Mouse (Mus musculus): ENCODE results near the gene Cdc42bpg. TPM values are rescaled to one million over a fixed set of nuclear protein-coding genes. Genes with fewer than 3 reads are reported as not detected.

The Cdc42bpg gene
- polyA plus RNA-seq, 2 experiments: 2.0 to 15.2 TPM

DNA sequence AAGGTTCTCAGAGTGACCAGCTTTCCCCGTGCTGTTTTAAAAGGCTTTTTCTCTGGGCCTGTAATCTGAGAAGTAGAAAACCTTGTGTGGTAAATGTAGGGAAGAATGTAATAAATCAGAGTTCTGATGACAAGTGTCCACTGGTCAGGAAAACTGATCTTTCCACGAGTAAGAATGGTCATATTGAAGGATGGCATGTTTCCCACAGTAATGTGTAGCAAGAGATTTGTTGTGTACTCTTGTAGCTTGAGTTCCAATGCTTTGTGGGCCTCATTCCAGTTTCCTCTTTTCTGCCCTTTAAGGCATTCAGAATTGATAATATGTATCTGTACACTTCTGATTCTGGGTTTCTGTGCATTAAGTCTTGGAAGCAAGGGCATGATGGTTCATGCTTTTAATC, 58.6 kb downstream of the Cdc42bpg start:
- ATAC-seq (ENCODE audit: low FRiP score, low read depth) (no peak), DNase-seq (ENCODE audit: low spot score) (no peak)
- Histone ChIP-seq H3K27ac (replicated peaks; ENCODE audit: low read depth, low read length) (no peak overlapping the region), H3K4me3 (replicated peaks; ENCODE audit: low read length) (peak overlapping the region; percentile 100), H3K36me3 (ENCODE audit: control insufficient read depth, insufficient read depth, low read length) (peaks cover 52% of the 10 kb centered on the region), H3K4me2 (replicated peaks; ENCODE audit: low read depth, low read length, severe bottlenecking) (peak overlapping the region; percentile 94), H3K27me3 (ENCODE audit: control insufficient read depth, insufficient read depth, low read length) (no peaks in the 10 kb centered on the region), H3K4me1 (ENCODE audit: control insufficient read depth, insufficient read depth, low read length) (peaks cover 13% of the 10 kb centered on the region), H3K9me3 (ENCODE audit: control insufficient read depth, low read length) (no peaks in the 10 kb centered on the region), H3K9ac (ENCODE audit: low read depth, low read length, severe bottlenecking) (peak overlapping the region; percentile 99)
- WGBS: 0% methylated on average over 2 of the region's 2 CpGs
- TF ChIP-seq POLR2A (IDR thresholded peaks at IDR 0.05; ENCODE audit: borderline replicate concordance, extremely low read depth, insufficient read depth, insufficient read length): no peak

GRCm38 (mm10) chr19:6370175-6370574, 63.9 kb downstream of the Cdc42bpg start:
- no peak for DNase-seq (ENCODE audit: low spot score)

GRCm38 (mm10) chr19:6372433-6372832, 66.2 kb downstream of the Cdc42bpg start:
- ATAC-seq (ENCODE audit: low FRiP score, low read depth): no peak
- H3K9me3 ChIP-seq (ENCODE audit: control insufficient read depth, low read length): no peaks in the 10 kb centered on the region
- no peak overlapping the region for H3K9ac ChIP-seq (ENCODE audit: low read depth, low read length, severe bottlenecking)
- no peak for TF ChIP-seq POLR2A (IDR thresholded peaks at IDR 0.05; ENCODE audit: borderline replicate concordance, extremely low read depth, insufficient read depth, insufficient read length)
- H3K36me3 ChIP-seq (ENCODE audit: control insufficient read depth, insufficient read depth, low read length): peaks cover 98% of the 10 kb centered on the region
- no peaks in the 10 kb centered on the region for H3K4me1 ChIP-seq (ENCODE audit: control insufficient read depth, insufficient read depth, low read length)
- 93% methylated on average over 3 of the region's 3 CpGs for WGBS
- H3K4me2 ChIP-seq (replicated peaks; ENCODE audit: low read depth, low read length, severe bottlenecking): no peak overlapping the region
- H3K4me3 ChIP-seq (replicated peaks; ENCODE audit: low read length): no peak overlapping the region
- H3K27me3 ChIP-seq (ENCODE audit: control insufficient read depth, insufficient read depth, low read length): no peaks in the 10 kb centered on the region
- no peak for DNase-seq (ENCODE audit: low spot score)
- H3K27ac ChIP-seq (replicated peaks; ENCODE audit: low read depth, low read length): no peak overlapping the region

More at GRCm38 (mm10) chr19:6370175-6370574, 63.9 kb downstream of the Cdc42bpg start:
- no peaks in the 10 kb centered on the region for H3K27me3 ChIP-seq (ENCODE audit: control insufficient read depth, insufficient read depth, low read length)
- no peak for TF ChIP-seq POLR2A (IDR thresholded peaks at IDR 0.05; ENCODE audit: borderline replicate concordance, extremely low read depth, insufficient read depth, insufficient read length)
- H3K36me3 ChIP-seq (ENCODE audit: control insufficient read depth, insufficient read depth, low read length): peaks cover 97% of the 10 kb centered on the region
- H3K4me2 ChIP-seq (replicated peaks; ENCODE audit: low read depth, low read length, severe bottlenecking): no peak overlapping the region
- peaks cover 4% of the 10 kb centered on the region for H3K4me1 ChIP-seq (ENCODE audit: control insufficient read depth, insufficient read depth, low read length)
- no peaks in the 10 kb centered on the region for H3K9me3 ChIP-seq (ENCODE audit: control insufficient read depth, low read length)
- no peak for ATAC-seq (ENCODE audit: low FRiP score, low read depth)
- WGBS: 95% methylated on average over 2 of the region's 2 CpGs
- no peak overlapping the region for H3K9ac ChIP-seq (ENCODE audit: low read depth, low read length, severe bottlenecking)
- H3K27ac ChIP-seq (replicated peaks; ENCODE audit: low read depth, low read length): no peak overlapping the region
- H3K4me3 ChIP-seq (replicated peaks; ENCODE audit: low read length): no peak overlapping the region

GRCm38 (mm10) chr19:6373539-6374400, 67.5 kb downstream of the Cdc42bpg start:
- Histone ChIP-seq H3K9ac (ENCODE audit: low read depth, low read length, severe bottlenecking) (no peak overlapping the region), H3K36me3 (ENCODE audit: control insufficient read depth, insufficient read depth, low read length) (peaks cover 98% of the 10 kb centered on the region), H3K4me2 (replicated peaks; ENCODE audit: low read depth, low read length, severe bottlenecking) (no peak overlapping the region), H3K9me3 (ENCODE audit: control insufficient read depth, low read length) (no peaks in the 10 kb centered on the region), H3K27me3 (ENCODE audit: control insufficient read depth, insufficient read depth, low read length) (no peaks in the 10 kb centered on the region), H3K4me1 (ENCODE audit: control insufficient read depth, insufficient read depth, low read length) (no peaks in the 10 kb centered on the region), H3K27ac (replicated peaks; ENCODE audit: low read depth, low read length) (no peak overlapping the region), H3K4me3 (replicated peaks; ENCODE audit: low read length) (no peak overlapping the region)
- DNase-seq (ENCODE audit: low spot score): peak; percentile 70
- 71% methylated on average over 12 of the region's 12 CpGs for WGBS
- no peak for TF ChIP-seq POLR2A (IDR thresholded peaks at IDR 0.05; ENCODE audit: borderline replicate concordance, extremely low read depth, insufficient read depth, insufficient read length)
- peak; percentile 38; the same call in 1 of the 2 replicates for ATAC-seq (ENCODE audit: low FRiP score, low read depth)

GRCm38 (mm10) chr19:6374571-6374970, 68.3 kb downstream of the Cdc42bpg start:
- no peak overlapping the region for H3K27ac ChIP-seq (replicated peaks; ENCODE audit: low read depth, low read length)
- H3K9me3 ChIP-seq (ENCODE audit: control insufficient read depth, low read length): no peaks in the 10 kb centered on the region
- H3K4me3 ChIP-seq (replicated peaks; ENCODE audit: low read length): no peak overlapping the region
- H3K36me3 ChIP-seq (ENCODE audit: control insufficient read depth, insufficient read depth, low read length): peaks cover 96% of the 10 kb centered on the region
- DNase-seq (ENCODE audit: low spot score): no peak
- no peak overlapping the region for H3K4me2 ChIP-seq (replicated peaks; ENCODE audit: low read depth, low read length, severe bottlenecking)
- no peak for TF ChIP-seq POLR2A (IDR thresholded peaks at IDR 0.05; ENCODE audit: borderline replicate concordance, extremely low read depth, insufficient read depth, insufficient read length)
- no peak for ATAC-seq (ENCODE audit: low FRiP score, low read depth)
- 97% methylated on average over 3 of the region's 10 CpGs for WGBS
- no peaks in the 10 kb centered on the region for H3K4me1 ChIP-seq (ENCODE audit: control insufficient read depth, insufficient read depth, low read length)
- no peaks in the 10 kb centered on the region for H3K27me3 ChIP-seq (ENCODE audit: control insufficient read depth, insufficient read depth, low read length)
- H3K9ac ChIP-seq (ENCODE audit: low read depth, low read length, severe bottlenecking): no peak overlapping the region

MicroRNAs within 50 kb of the gene (microRNA counts, 519-probe panel; counts per million panel counts)
- microRNA mmu-miR-192: 2,006 counts per million, percentile 25 among the panel's probes with 10 or more counts

Small RNA genes lying within 50 kb of the gene (microRNA-seq; reads per million reads assigned to microRNA genes)
- gene Mir192: 80.3 reads per million, percentile 43 among the genes with 10 or more reads in this experiment
- gene Mir194-2: 71.9 reads per million, percentile 42 among the genes with 10 or more reads in this experiment
- gene Mir6989: not detected

Other genes with a start within 250 kb of the Cdc42bpg start
- 47.0 and 54.8 TPM in 2 replicates for gene Mrpl49, start 248.7 kb upstream of the Cdc42bpg start, polyA plus RNA-seq (2012; rRNA removed)
- 75.3 and 75.5 TPM in 2 replicates for gene Mrpl49, start 248.7 kb upstream of the Cdc42bpg start, polyA plus RNA-seq (2014; fragmentation: Nextera tagmentation; extraction: Ambion mirVana)
- 1,573 and 1,838 TPM in 2 replicates for gene Fau, start 248.6 kb upstream of the Cdc42bpg start, polyA plus RNA-seq (2012; rRNA removed)
- gene Fau, start 248.6 kb upstream of the Cdc42bpg start, polyA plus RNA-seq (2014; fragmentation: Nextera tagmentation; extraction: Ambion mirVana): 948 and 968 TPM in 2 replicates
- 32.0 and 41.5 TPM in 2 replicates for gene Znhit2, start 245.3 kb upstream of the Cdc42bpg start, polyA plus RNA-seq (2012; rRNA removed)
- gene Znhit2, start 245.3 kb upstream of the Cdc42bpg start, polyA plus RNA-seq (2014; fragmentation: Nextera tagmentation; extraction: Ambion mirVana): 36.5 and 37.0 TPM in 2 replicates
- 43.8 and 59.6 TPM in 2 replicates for gene Tm7sf2, start 238.1 kb upstream of the Cdc42bpg start, polyA plus RNA-seq (2012; rRNA removed)
- 15.5 and 18.8 TPM in 2 replicates for gene Tm7sf2, start 238.1 kb upstream of the Cdc42bpg start, polyA plus RNA-seq (2014; fragmentation: Nextera tagmentation; extraction: Ambion mirVana)
- gene Vps51, start 229.2 kb upstream of the Cdc42bpg start, polyA plus RNA-seq (2012; rRNA removed): 81.6 and 95.9 TPM in 2 replicates
- gene Vps51, start 229.2 kb upstream of the Cdc42bpg start, polyA plus RNA-seq (2014; fragmentation: Nextera tagmentation; extraction: Ambion mirVana): 51.9 and 60.5 TPM in 2 replicates
- gene Tmem262, start 226.4 kb upstream of the Cdc42bpg start, polyA plus RNA-seq (2012; rRNA removed): 0.20 TPM in 1 of 2 replicates, not detected in the other
- gene Tmem262, start 226.4 kb upstream of the Cdc42bpg start, polyA plus RNA-seq (2014; fragmentation: Nextera tagmentation; extraction: Ambion mirVana): not detected in 2 replicates
- gene Gm28374, start 224.2 kb upstream of the Cdc42bpg start, polyA plus RNA-seq (2012; rRNA removed): 1.1 and 1.3 TPM in 2 replicates
- 1.1 and 1.3 TPM in 2 replicates for gene Gm28374, start 224.2 kb upstream of the Cdc42bpg start, polyA plus RNA-seq (2014; fragmentation: Nextera tagmentation; extraction: Ambion mirVana)
- gene Zfpl1, start 221.5 kb upstream of the Cdc42bpg start, polyA plus RNA-seq (2012; rRNA removed): 134 and 177 TPM in 2 replicates
- 85.4 and 91.0 TPM in 2 replicates for gene Zfpl1, start 221.5 kb upstream of the Cdc42bpg start, polyA plus RNA-seq (2014; fragmentation: Nextera tagmentation; extraction: Ambion mirVana)
- 22.0 and 23.3 TPM in 2 replicates for gene Cdca5, start 221.5 kb upstream of the Cdc42bpg start, polyA plus RNA-seq (2012; rRNA removed)
- gene Cdca5, start 221.5 kb upstream of the Cdc42bpg start, polyA plus RNA-seq (2014; fragmentation: Nextera tagmentation; extraction: Ambion mirVana): 27.9 and 31.5 TPM in 2 replicates
- 0.14 and 0.75 TPM in 2 replicates for gene AC131692.1, start 212.0 kb upstream of the Cdc42bpg start, polyA plus RNA-seq (2012; rRNA removed)
- not detected in 2 replicates for gene AC131692.1, start 212.0 kb upstream of the Cdc42bpg start, polyA plus RNA-seq (2014; fragmentation: Nextera tagmentation; extraction: Ambion mirVana)
- 2.5 and 3.0 TPM in 2 replicates for gene Naaladl1, start 200.7 kb upstream of the Cdc42bpg start, polyA plus RNA-seq (2012; rRNA removed)
- gene Naaladl1, start 200.7 kb upstream of the Cdc42bpg start, polyA plus RNA-seq (2014; fragmentation: Nextera tagmentation; extraction: Ambion mirVana): 0.21 and 0.48 TPM in 2 replicates
- 45.6 and 57.9 TPM in 2 replicates for gene Sac3d1, start 187.8 kb upstream of the Cdc42bpg start, polyA plus RNA-seq (2012; rRNA removed)
- gene Sac3d1, start 187.8 kb upstream of the Cdc42bpg start, polyA plus RNA-seq (2014; fragmentation: Nextera tagmentation; extraction: Ambion mirVana): 53.8 and 55.9 TPM in 2 replicates
- 36.4 and 48.9 TPM in 2 replicates for gene Snx15, start 178.2 kb upstream of the Cdc42bpg start, polyA plus RNA-seq (2012; rRNA removed)
- gene Snx15, start 178.2 kb upstream of the Cdc42bpg start, polyA plus RNA-seq (2014; fragmentation: Nextera tagmentation; extraction: Ambion mirVana): 30.2 and 33.9 TPM in 2 replicates
- 0.10 and 0.22 TPM in 2 replicates for gene Batf2, start 165.5 kb upstream of the Cdc42bpg start, polyA plus RNA-seq (2012; rRNA removed)
- gene Batf2, start 165.5 kb upstream of the Cdc42bpg start, polyA plus RNA-seq (2014; fragmentation: Nextera tagmentation; extraction: Ambion mirVana): 0.15 TPM in 1 of 2 replicates, not detected in the other
- gene Arl2, start 164.9 kb upstream of the Cdc42bpg start, polyA plus RNA-seq (2012; rRNA removed): 91.9 and 127 TPM in 2 replicates
- 76.0 and 77.5 TPM in 2 replicates for gene Arl2, start 164.9 kb upstream of the Cdc42bpg start, polyA plus RNA-seq (2014; fragmentation: Nextera tagmentation; extraction: Ambion mirVana)
- gene Majin, start 122.1 kb upstream of the Cdc42bpg start, polyA plus RNA-seq (2012; rRNA removed): 0.05 and 0.09 TPM in 2 replicates
- gene Majin, start 122.1 kb upstream of the Cdc42bpg start, polyA plus RNA-seq (2014; fragmentation: Nextera tagmentation; extraction: Ambion mirVana): not detected in 2 replicates
- 1.5 and 2.7 TPM in 2 replicates for gene Gpha2, start 80.1 kb upstream of the Cdc42bpg start, polyA plus RNA-seq (2012; rRNA removed)
- gene Gpha2, start 80.1 kb upstream of the Cdc42bpg start, polyA plus RNA-seq (2014; fragmentation: Nextera tagmentation; extraction: Ambion mirVana): 1.2 and 2.3 TPM in 2 replicates
- 45.0 and 48.1 TPM in 2 replicates for gene Ppp2r5b, start 70.6 kb upstream of the Cdc42bpg start, polyA plus RNA-seq (2012; rRNA removed)
- gene Ppp2r5b, start 70.6 kb upstream of the Cdc42bpg start, polyA plus RNA-seq (2014; fragmentation: Nextera tagmentation; extraction: Ambion mirVana): 27.5 and 27.8 TPM in 2 replicates
- 18.3 and 25.7 TPM in 2 replicates for gene Atg2a, start 64.8 kb upstream of the Cdc42bpg start, polyA plus RNA-seq (2012; rRNA removed)
- gene Atg2a, start 64.8 kb upstream of the Cdc42bpg start, polyA plus RNA-seq (2014; fragmentation: Nextera tagmentation; extraction: Ambion mirVana): 10.6 and 14.6 TPM in 2 replicates
- 160 and 232 TPM in 2 replicates for gene Ehd1, start 29.7 kb upstream of the Cdc42bpg start, polyA plus RNA-seq (2012; rRNA removed)
- 68.7 and 81.8 TPM in 2 replicates for gene Ehd1, start 29.7 kb upstream of the Cdc42bpg start, polyA plus RNA-seq (2014; fragmentation: Nextera tagmentation; extraction: Ambion mirVana)
- gene Men1, start 28.5 kb downstream of the Cdc42bpg start, polyA plus RNA-seq (2012; rRNA removed): 102 and 117 TPM in 2 replicates
- gene Men1, start 28.5 kb downstream of the Cdc42bpg start, polyA plus RNA-seq (2014; fragmentation: Nextera tagmentation; extraction: Ambion mirVana): 60.4 and 65.6 TPM in 2 replicates
- 90.4 and 122 TPM in 2 replicates for gene Map4k2, start 34.7 kb downstream of the Cdc42bpg start, polyA plus RNA-seq (2012; rRNA removed)
- gene Map4k2, start 34.7 kb downstream of the Cdc42bpg start, polyA plus RNA-seq (2014; fragmentation: Nextera tagmentation; extraction: Ambion mirVana): 8.8 and 10.5 TPM in 2 replicates
- gene Sf1, start 57.2 kb downstream of the Cdc42bpg start, polyA plus RNA-seq (2012; rRNA removed): 252 and 276 TPM in 2 replicates
- 149 and 159 TPM in 2 replicates for gene Sf1, start 57.2 kb downstream of the Cdc42bpg start, polyA plus RNA-seq (2014; fragmentation: Nextera tagmentation; extraction: Ambion mirVana)
- 20.5 and 23.9 TPM in 2 replicates for gene Pygm, start 77.9 kb downstream of the Cdc42bpg start, polyA plus RNA-seq (2012; rRNA removed)
- 17.3 and 22.8 TPM in 2 replicates for gene Pygm, start 77.9 kb downstream of the Cdc42bpg start, polyA plus RNA-seq (2014; fragmentation: Nextera tagmentation; extraction: Ambion mirVana)
- gene Rasgrp2, start 92.9 kb downstream of the Cdc42bpg start, polyA plus RNA-seq (2012; rRNA removed): 27.6 and 38.0 TPM in 2 replicates
- 23.4 and 27.5 TPM in 2 replicates for gene Rasgrp2, start 92.9 kb downstream of the Cdc42bpg start, polyA plus RNA-seq (2014; fragmentation: Nextera tagmentation; extraction: Ambion mirVana)
- 3.6 and 6.1 TPM in 2 replicates for gene Nrxn2, start 112.3 kb downstream of the Cdc42bpg start, polyA plus RNA-seq (2012; rRNA removed)
- gene Nrxn2, start 112.3 kb downstream of the Cdc42bpg start, polyA plus RNA-seq (2014; fragmentation: Nextera tagmentation; extraction: Ambion mirVana): 1.3 and 2.6 TPM in 2 replicates
- not detected in 2 replicates for gene Slc22a12, start 236.6 kb downstream of the Cdc42bpg start, polyA plus RNA-seq (2012; rRNA removed)
- gene Slc22a12, start 236.6 kb downstream of the Cdc42bpg start, polyA plus RNA-seq (2014; fragmentation: Nextera tagmentation; extraction: Ambion mirVana): not detected in 2 replicates